Mouse (Mus musculus): ENCODE measurements around the gene Trim9. TPM values are rescaled to one million over a fixed set of nuclear protein-coding genes. Genes with fewer than 3 reads are reported as not detected.

Trim9 gene
- polyA plus RNA-seq, 1 experiment from 2014 or later: 2.4 TPM

GRCm38 (mm10) chr12:70223331-70223730 lies 124.1 kb downstream of the Trim9 start:
- H3K4me3 ChIP-seq (ENCODE audit: low read depth, low read length): no peak overlapping the region
- H3K9ac ChIP-seq (replicated peaks; ENCODE audit: low read depth, low read length): no peak overlapping the region
- H3K4me1 ChIP-seq (ENCODE audit: control insufficient read depth, insufficient read depth, low read length): 0 out of 2 replicates have a peak, but pooled peaks cover 7% of the 10 kb centered on the region
- ATAC-seq (ENCODE audit: insufficient number of reproducible peaks, insufficient read depth, low FRiP score, low read depth): no peak
- no peak overlapping the region for H3K4me2 ChIP-seq (replicated peaks; ENCODE audit: low read depth, low read length)
- no peaks in the 10 kb centered on the region for H3K27me3 ChIP-seq (ENCODE audit: control insufficient read depth, insufficient read depth, low read length)
- no peaks in the 10 kb centered on the region; the same call in 1 of the 2 replicates for H3K36me3 ChIP-seq (ENCODE audit: control insufficient read depth, insufficient read depth, low read length)
- no peak overlapping the region for H3K27ac ChIP-seq (ENCODE audit: low read length)
- H3K9me3 ChIP-seq (ENCODE audit: control insufficient read depth, low read depth, low read length): no peaks in the 10 kb centered on the region
- WGBS: 52% methylated on average over 4 of the region's 4 CpGs

GRCm38 (mm10) chr12:70221425-70221824 lies 126.0 kb downstream of the Trim9 start:
- Histone ChIP-seq H3K9me3 (ENCODE audit: control insufficient read depth, low read depth, low read length) (no peaks in the 10 kb centered on the region), H3K27ac (ENCODE audit: low read length) (no peak overlapping the region), H3K4me2 (replicated peaks; ENCODE audit: low read depth, low read length) (no peak overlapping the region), H3K9ac (replicated peaks; ENCODE audit: low read depth, low read length) (no peak overlapping the region), H3K27me3 (ENCODE audit: control insufficient read depth, insufficient read depth, low read length) (no peaks in the 10 kb centered on the region), H3K4me1 (ENCODE audit: control insufficient read depth, insufficient read depth, low read length) (0 out of 2 replicates have a peak, but pooled peaks cover 4% of the 10 kb centered on the region), H3K4me3 (ENCODE audit: low read depth, low read length) (no peak overlapping the region), H3K36me3 (ENCODE audit: control insufficient read depth, insufficient read depth, low read length) (no peaks in the 10 kb centered on the region; the same call in 1 of the 2 replicates)
- 64% methylated on average over 5 of the region's 5 CpGs for WGBS
- ATAC-seq (ENCODE audit: insufficient number of reproducible peaks, insufficient read depth, low FRiP score, low read depth): no peak

DNA sequence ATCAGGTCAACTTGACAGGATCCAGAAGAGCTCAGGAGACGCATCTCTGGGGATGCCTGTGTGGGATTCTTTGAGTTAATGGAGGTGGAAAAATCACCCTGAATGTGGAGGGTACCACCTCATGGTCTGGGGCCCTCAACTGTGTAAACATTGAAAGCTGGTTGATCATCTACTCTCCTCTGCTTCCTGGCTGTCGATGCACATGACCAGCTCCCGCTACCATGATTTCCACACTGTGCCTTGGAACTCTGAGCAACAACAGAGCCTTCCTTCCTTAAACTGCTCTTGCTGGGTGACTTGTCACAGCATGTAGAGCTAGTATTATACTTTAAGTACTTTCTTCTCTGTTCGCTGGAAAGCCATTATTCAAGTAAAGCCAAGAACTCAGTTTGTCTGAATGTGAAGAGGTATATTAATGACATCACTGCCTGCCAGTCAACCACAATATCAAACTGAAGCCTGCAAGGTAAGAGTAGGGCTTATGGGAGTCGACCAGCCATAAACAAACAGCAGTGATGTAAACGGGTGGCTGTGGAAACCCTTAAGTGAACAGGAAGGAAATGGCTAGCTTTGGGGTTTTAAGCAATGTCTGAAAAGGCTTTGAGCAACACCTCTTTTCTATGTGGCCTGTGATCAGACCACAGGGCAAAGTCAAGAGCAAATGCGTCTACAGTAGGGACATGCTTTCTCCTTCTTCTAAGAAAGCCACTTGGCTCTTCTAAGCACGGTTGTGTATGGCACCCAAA lies 128.4 kb downstream of the Trim9 start:
- no peaks in the 10 kb centered on the region for H3K9me3 ChIP-seq (ENCODE audit: control insufficient read depth, low read depth, low read length)
- no peak overlapping the region for H3K27ac ChIP-seq (ENCODE audit: low read length)
- 0 out of 2 replicates have a peak, but pooled peaks cover 4% of the 10 kb centered on the region for H3K4me1 ChIP-seq (ENCODE audit: control insufficient read depth, insufficient read depth, low read length)
- 74% methylated on average over 8 of the region's 8 CpGs for WGBS
- H3K36me3 ChIP-seq (ENCODE audit: control insufficient read depth, insufficient read depth, low read length): no peaks in the 10 kb centered on the region; the same call in 1 of the 2 replicates
- ATAC-seq (ENCODE audit: insufficient number of reproducible peaks, insufficient read depth, low FRiP score, low read depth): no peak
- no peak overlapping the region for H3K4me3 ChIP-seq (ENCODE audit: low read depth, low read length)
- no peak overlapping the region for H3K4me2 ChIP-seq (replicated peaks; ENCODE audit: low read depth, low read length)
- H3K9ac ChIP-seq (replicated peaks; ENCODE audit: low read depth, low read length): no peak overlapping the region
- H3K27me3 ChIP-seq (ENCODE audit: control insufficient read depth, insufficient read depth, low read length): no peaks in the 10 kb centered on the region

DNA sequence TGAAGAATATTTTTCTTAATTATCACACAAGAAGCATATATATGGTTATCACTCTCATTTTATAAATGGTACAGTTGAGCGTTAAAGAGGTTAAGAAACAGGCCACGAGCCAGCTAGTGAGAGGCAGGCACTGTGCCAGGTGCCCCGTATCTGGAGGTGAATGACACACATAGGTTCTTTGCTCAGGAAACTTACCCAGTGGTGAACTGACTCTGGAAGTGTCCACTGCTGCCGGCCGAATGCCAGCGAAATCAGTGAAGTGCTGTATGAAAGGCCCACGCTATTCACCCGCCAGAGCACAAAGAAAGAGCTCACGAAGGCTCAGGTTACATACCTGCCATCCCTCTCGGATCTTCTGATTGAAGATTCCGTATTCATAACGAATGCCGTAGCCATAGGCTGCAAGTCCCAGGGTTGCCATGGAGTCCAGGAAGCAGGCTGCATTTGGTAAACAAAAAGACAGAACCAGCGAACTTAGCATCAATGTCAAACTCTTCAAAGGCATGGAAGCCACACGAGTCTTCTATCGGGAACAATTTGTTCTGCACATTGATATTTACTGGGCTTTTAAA lies 131.1 kb downstream of the Trim9 start:
- 51% methylated on average over 16 of the region's 16 CpGs for WGBS
- H3K9ac ChIP-seq (replicated peaks; ENCODE audit: low read depth, low read length): no peak overlapping the region
- ATAC-seq (ENCODE audit: insufficient number of reproducible peaks, insufficient read depth, low FRiP score, low read depth): no peak
- no peaks in the 10 kb centered on the region for H3K4me1 ChIP-seq (ENCODE audit: control insufficient read depth, insufficient read depth, low read length)
- H3K27ac ChIP-seq (ENCODE audit: low read length): no peak overlapping the region
- H3K9me3 ChIP-seq (ENCODE audit: control insufficient read depth, low read depth, low read length): no peaks in the 10 kb centered on the region
- no peaks in the 10 kb centered on the region; the same call in 1 of the 2 replicates for H3K36me3 ChIP-seq (ENCODE audit: control insufficient read depth, insufficient read depth, low read length)
- no peak overlapping the region for H3K4me3 ChIP-seq (ENCODE audit: low read depth, low read length)
- H3K4me2 ChIP-seq (replicated peaks; ENCODE audit: low read depth, low read length): no peak overlapping the region
- H3K27me3 ChIP-seq (ENCODE audit: control insufficient read depth, insufficient read depth, low read length): no peaks in the 10 kb centered on the region

DNA sequence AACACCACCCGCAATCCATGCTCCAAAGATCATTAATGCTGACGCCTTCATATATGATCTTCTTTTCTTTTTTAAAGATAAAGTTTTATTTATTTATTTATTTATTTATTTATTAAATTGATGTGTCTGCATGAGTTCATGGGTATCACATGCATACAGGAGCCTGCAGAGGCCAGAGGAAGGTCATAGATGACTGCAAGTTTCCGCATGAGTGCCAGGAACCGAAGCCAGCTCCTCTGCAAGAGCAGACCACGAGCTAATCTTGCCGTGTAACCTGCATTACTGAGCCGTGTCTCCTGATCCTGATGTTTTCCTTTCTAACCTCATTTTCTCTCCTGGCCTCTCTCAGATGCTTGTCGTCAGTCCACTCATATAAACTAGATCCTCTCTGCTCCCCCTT lies 133.1 kb downstream of the Trim9 start:
- H3K4me3 ChIP-seq (ENCODE audit: low read depth, low read length): no peak overlapping the region
- no peak overlapping the region for H3K9ac ChIP-seq (replicated peaks; ENCODE audit: low read depth, low read length)
- no peak overlapping the region for H3K4me2 ChIP-seq (replicated peaks; ENCODE audit: low read depth, low read length)
- H3K36me3 ChIP-seq (ENCODE audit: control insufficient read depth, insufficient read depth, low read length): no peaks in the 10 kb centered on the region; the same call in 1 of the 2 replicates
- 86% methylated on average over 8 of the region's 8 CpGs for WGBS
- no peaks in the 10 kb centered on the region for H3K4me1 ChIP-seq (ENCODE audit: control insufficient read depth, insufficient read depth, low read length)
- H3K27ac ChIP-seq (ENCODE audit: low read length): no peak overlapping the region
- no peak for ATAC-seq (ENCODE audit: insufficient number of reproducible peaks, insufficient read depth, low FRiP score, low read depth)
- no peaks in the 10 kb centered on the region for H3K9me3 ChIP-seq (ENCODE audit: control insufficient read depth, low read depth, low read length)
- no peaks in the 10 kb centered on the region for H3K27me3 ChIP-seq (ENCODE audit: control insufficient read depth, insufficient read depth, low read length)

GRCm38 (mm10) chr12:70213601-70214000 lies 133.8 kb downstream of the Trim9 start:
- Histone ChIP-seq H3K9ac (replicated peaks; ENCODE audit: low read depth, low read length) (no peak overlapping the region), H3K4me2 (replicated peaks; ENCODE audit: low read depth, low read length) (no peak overlapping the region), H3K4me1 (ENCODE audit: control insufficient read depth, insufficient read depth, low read length) (no peaks in the 10 kb centered on the region), H3K27me3 (ENCODE audit: control insufficient read depth, insufficient read depth, low read length) (no peaks in the 10 kb centered on the region), H3K36me3 (ENCODE audit: control insufficient read depth, insufficient read depth, low read length) (no peaks in the 10 kb centered on the region; the same call in 1 of the 2 replicates), H3K9me3 (ENCODE audit: control insufficient read depth, low read depth, low read length) (no peaks in the 10 kb centered on the region), H3K4me3 (ENCODE audit: low read depth, low read length) (no peak overlapping the region), H3K27ac (ENCODE audit: low read length) (no peak overlapping the region)
- WGBS: 84% methylated on average over 6 of the region's 6 CpGs
- ATAC-seq (ENCODE audit: insufficient number of reproducible peaks, insufficient read depth, low FRiP score, low read depth): no peak

- Histone ChIP-seq H3K4me2 (replicated peaks; ENCODE audit: low read depth, low read length) (no peak overlapping the region), H3K9ac (replicated peaks; ENCODE audit: low read depth, low read length) (no peak overlapping the region), H3K4me3 (ENCODE audit: low read depth, low read length) (no peak overlapping the region), H3K4me1 (ENCODE audit: control insufficient read depth, insufficient read depth, low read length) (no peaks in the 10 kb centered on the region), H3K9me3 (ENCODE audit: control insufficient read depth, low read depth, low read length) (no peaks in the 10 kb centered on the region), H3K27me3 (ENCODE audit: control insufficient read depth, insufficient read depth, low read length) (no peaks in the 10 kb centered on the region), H3K27ac (ENCODE audit: low read length) (no peak overlapping the region), H3K36me3 (ENCODE audit: control insufficient read depth, insufficient read depth, low read length) (no peaks in the 10 kb centered on the region; the same call in 1 of the 2 replicates)
- ATAC-seq (ENCODE audit: insufficient number of reproducible peaks, insufficient read depth, low FRiP score, low read depth): no peak
- WGBS: 84% methylated on average over 4 of the region's 4 CpGs
Observed at GRCm38 (mm10) chr12:70212501-70212900, 134.9 kb downstream of the Trim9 start.

DNA sequence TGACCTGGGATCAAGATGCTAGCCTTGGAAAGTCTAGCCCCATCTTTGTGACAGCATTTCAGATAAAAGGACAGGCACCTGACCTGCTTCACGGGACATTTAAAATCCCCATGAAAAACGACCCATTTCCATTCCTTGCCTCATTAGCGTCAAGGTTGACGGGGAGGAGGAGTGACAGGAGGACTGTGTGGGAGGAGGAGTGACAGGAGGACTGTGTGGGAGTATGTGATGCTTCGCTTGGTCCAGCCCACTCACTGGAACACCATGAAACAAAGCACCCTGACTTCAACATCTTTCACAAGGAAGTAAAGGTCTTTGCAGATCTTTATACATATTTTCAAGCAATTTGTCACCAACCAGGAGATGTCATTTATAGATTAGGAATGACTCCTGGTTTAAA lies 139.2 kb downstream of the Trim9 start:
- Histone ChIP-seq H3K27me3 (ENCODE audit: control insufficient read depth, insufficient read depth, low read length) (no peaks in the 10 kb centered on the region), H3K9ac (replicated peaks; ENCODE audit: low read depth, low read length) (no peak overlapping the region), H3K9me3 (ENCODE audit: control insufficient read depth, low read depth, low read length) (no peaks in the 10 kb centered on the region), H3K4me3 (ENCODE audit: low read depth, low read length) (no peak overlapping the region), H3K4me2 (replicated peaks; ENCODE audit: low read depth, low read length) (no peak overlapping the region), H3K27ac (ENCODE audit: low read length) (no peak overlapping the region), H3K36me3 (ENCODE audit: control insufficient read depth, insufficient read depth, low read length) (no peaks in the 10 kb centered on the region; the same call in 1 of the 2 replicates), H3K4me1 (ENCODE audit: control insufficient read depth, insufficient read depth, low read length) (no peaks in the 10 kb centered on the region)
- ATAC-seq (ENCODE audit: insufficient number of reproducible peaks, insufficient read depth, low FRiP score, low read depth): no peak
- WGBS: 63% methylated on average over 5 of the region's 5 CpGs
